Mouse (Mus musculus) lung, adult 2 months (tissue): ENCODE measurements at regions not wholly inside any gene's neighbourhood (a gene's known extent, or its start where the extent isn't known, plus 50 kb on each side); places are given as distances from the start of the nearest gene placed in this dataset.

Source experiments
- CTCF ChIP-seq: fragments of 200-500 bp; IDR thresholded peaks from 2 replicates; pipeline ENCODE4 v1.5.1; 2011; ENCODE audit warnings: mild to moderate bottlenecking, low read length, control low read depth; ENCODE audit not compliant: insufficient read depth
- POLR2A ChIP-seq: fragments of 200-500 bp; IDR thresholded peaks from 2 replicates; pipeline ENCODE4 v1.6.1; 2011; ENCODE audit warnings: low read depth, mild to moderate bottlenecking, control low read depth, low read length, borderline replicate concordance; ENCODE audit errors: extremely low read depth

DNA sequence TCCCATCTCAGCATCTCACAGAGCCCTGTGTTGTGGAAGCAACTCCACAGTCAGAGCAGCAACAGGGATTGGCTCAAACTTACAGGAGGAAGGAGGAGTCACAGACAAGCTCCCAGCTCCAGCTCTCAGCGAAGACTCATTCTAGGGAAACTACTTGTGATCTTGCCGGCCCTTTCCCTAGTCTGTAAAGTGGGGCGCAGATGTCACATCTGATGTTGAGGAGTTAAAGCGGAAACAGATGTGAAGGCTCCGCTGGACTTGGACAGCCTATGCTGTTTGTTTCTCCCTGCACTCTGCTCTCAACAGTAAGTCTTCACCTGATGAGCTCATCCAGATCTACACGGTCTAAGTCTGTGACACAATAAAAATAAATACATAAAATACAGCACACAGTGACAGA is 408.1 kb downstream of the Irx1 start:
- no peak for TF ChIP-seq CTCF
- TF ChIP-seq POLR2A = no peak
